Mouse (Mus musculus): ENCODE data around the gene Gopc. TPM values are rescaled to one million over a fixed set of nuclear protein-coding genes. Genes with fewer than 3 reads are reported as not detected.
A peak's percentile ranks its signal among the peaks of the same experiment; 100 is the strongest.

Gopc gene
- polyA plus RNA-seq, 1 experiment from 2014 or later, result 21.7 TPM

- under 1% methylated on average over 19 of the region's 19 CpGs for WGBS
- H3K36me3 ChIP-seq (ENCODE audit: control insufficient read depth, insufficient read depth, low read length), result no peaks in the 10 kb centered on the region
- no peaks in the 10 kb centered on the region for H3K27me3 ChIP-seq (ENCODE audit: control insufficient read depth, insufficient read depth, low read length)
- ATAC-seq (ENCODE audit: insufficient read depth, low FRiP score, low TSS enrichment) (peak; percentile 58), DNase-seq (ENCODE audit: low spot score) (peak; percentile 65)
- peak overlapping the region; percentile 87 for H3K4me2 ChIP-seq (ENCODE audit: low read depth)
- peak overlapping the region; percentile 89 for H3K9ac ChIP-seq (ENCODE audit: low read length)
- H3K9me3 ChIP-seq (ENCODE audit: control insufficient read depth, low read length), result no peaks in the 10 kb centered on the region
- H3K4me1 ChIP-seq (ENCODE audit: control insufficient read depth, insufficient read depth, low read length), result peaks cover 9% of the 10 kb centered on the region; the same call in 1 of the 2 replicates
- H3K27ac ChIP-seq (ENCODE audit: low read depth, low read length), result peak overlapping the region; percentile 88
- peak overlapping the region; percentile 81 for H3K4me3 ChIP-seq (ENCODE audit: low read depth, low read length)
Observed at GRCm38 (mm10) chr10:52381321-52381801, 563 bp downstream of the Gopc start.

- no peaks in the 10 kb centered on the region for H3K27me3 ChIP-seq (ENCODE audit: control insufficient read depth, insufficient read depth, low read length)
- H3K36me3 ChIP-seq (ENCODE audit: control insufficient read depth, insufficient read depth, low read length), result no peaks in the 10 kb centered on the region
- no peak overlapping the region for H3K27ac ChIP-seq (ENCODE audit: low read depth, low read length)
- 89% methylated on average over 2 of the region's 2 CpGs for WGBS
- DNase-seq (ENCODE audit: low spot score), result no peak
- H3K9me3 ChIP-seq (ENCODE audit: control insufficient read depth, low read length), result no peaks in the 10 kb centered on the region
- H3K4me2 ChIP-seq (ENCODE audit: low read depth), result no peak overlapping the region
- H3K4me3 ChIP-seq (ENCODE audit: low read depth, low read length), result no peak overlapping the region
- peaks cover 8% of the 10 kb centered on the region; the same call in 1 of the 2 replicates for H3K4me1 ChIP-seq (ENCODE audit: control insufficient read depth, insufficient read depth, low read length)
- no peak for ATAC-seq (ENCODE audit: insufficient read depth, low FRiP score, low TSS enrichment)
- no peak overlapping the region for H3K9ac ChIP-seq (ENCODE audit: low read length)
Observed at GRCm38 (mm10) chr10:52377813-52378212, 4.1 kb downstream of the Gopc start.

- no peak overlapping the region for H3K27ac ChIP-seq (ENCODE audit: low read depth, low read length)
Observed at GRCm38 (mm10) chr10:52376422-52376821, 5.5 kb downstream of the Gopc start.

GRCm38 (mm10) chr10:52374651-52375050 lies 7.3 kb downstream of the Gopc start:
- Histone ChIP-seq H3K4me2 (ENCODE audit: low read depth) (no peak overlapping the region), H3K27ac (ENCODE audit: low read depth, low read length) (no peak overlapping the region), H3K9ac (ENCODE audit: low read length) (no peak overlapping the region), H3K27me3 (ENCODE audit: control insufficient read depth, insufficient read depth, low read length) (no peaks in the 10 kb centered on the region), H3K36me3 (ENCODE audit: control insufficient read depth, insufficient read depth, low read length) (no peaks in the 10 kb centered on the region), H3K9me3 (ENCODE audit: control insufficient read depth, low read length) (no peaks in the 10 kb centered on the region), H3K4me1 (ENCODE audit: control insufficient read depth, insufficient read depth, low read length) (peaks cover 5% of the 10 kb centered on the region; the same call in 1 of the 2 replicates), H3K4me3 (ENCODE audit: low read depth, low read length) (no peak overlapping the region)
- no peak for DNase-seq (ENCODE audit: low spot score)
- no peak for ATAC-seq (ENCODE audit: insufficient read depth, low FRiP score, low TSS enrichment)

More at GRCm38 (mm10) chr10:52376422-52376821, 5.5 kb downstream of the Gopc start:
- Histone ChIP-seq H3K36me3 (ENCODE audit: control insufficient read depth, insufficient read depth, low read length) (no peaks in the 10 kb centered on the region), H3K4me3 (ENCODE audit: low read depth, low read length) (no peak overlapping the region), H3K9ac (ENCODE audit: low read length) (no peak overlapping the region), H3K4me2 (ENCODE audit: low read depth) (no peak overlapping the region), H3K27me3 (ENCODE audit: control insufficient read depth, insufficient read depth, low read length) (no peaks in the 10 kb centered on the region), H3K9me3 (ENCODE audit: control insufficient read depth, low read length) (no peaks in the 10 kb centered on the region), H3K4me1 (ENCODE audit: control insufficient read depth, insufficient read depth, low read length) (peaks cover 7% of the 10 kb centered on the region; the same call in 1 of the 2 replicates)
- ATAC-seq (ENCODE audit: insufficient read depth, low FRiP score, low TSS enrichment) (no peak), DNase-seq (ENCODE audit: low spot score) (no peak)
- 97% methylated on average over 2 of the region's 2 CpGs for WGBS

GRCm38 (mm10) chr10:52373834-52374233 lies 8.1 kb downstream of the Gopc start:
- Histone ChIP-seq H3K36me3 (ENCODE audit: control insufficient read depth, insufficient read depth, low read length) (no peaks in the 10 kb centered on the region), H3K27ac (ENCODE audit: low read depth, low read length) (no peak overlapping the region), H3K9me3 (ENCODE audit: control insufficient read depth, low read length) (no peaks in the 10 kb centered on the region), H3K27me3 (ENCODE audit: control insufficient read depth, insufficient read depth, low read length) (no peaks in the 10 kb centered on the region), H3K9ac (ENCODE audit: low read length) (no peak overlapping the region), H3K4me2 (ENCODE audit: low read depth) (no peak overlapping the region), H3K4me3 (ENCODE audit: low read depth, low read length) (no peak overlapping the region), H3K4me1 (ENCODE audit: control insufficient read depth, insufficient read depth, low read length) (no peaks in the 10 kb centered on the region)
- ATAC-seq (ENCODE audit: insufficient read depth, low FRiP score, low TSS enrichment), result no peak
- 85% methylated on average over 4 of the region's 4 CpGs for WGBS
- no peak for DNase-seq (ENCODE audit: low spot score)

GRCm38 (mm10) chr10:52368376-52368775 lies 13.5 kb downstream of the Gopc start:
- Histone ChIP-seq H3K4me3 (ENCODE audit: low read depth, low read length) (no peak overlapping the region), H3K9ac (ENCODE audit: low read length) (no peak overlapping the region), H3K4me1 (ENCODE audit: control insufficient read depth, insufficient read depth, low read length) (no peaks in the 10 kb centered on the region), H3K4me2 (ENCODE audit: low read depth) (no peak overlapping the region), H3K27me3 (ENCODE audit: control insufficient read depth, insufficient read depth, low read length) (no peaks in the 10 kb centered on the region), H3K9me3 (ENCODE audit: control insufficient read depth, low read length) (no peaks in the 10 kb centered on the region), H3K27ac (ENCODE audit: low read depth, low read length) (no peak overlapping the region), H3K36me3 (ENCODE audit: control insufficient read depth, insufficient read depth, low read length) (no peaks in the 10 kb centered on the region)
- DNase-seq (ENCODE audit: low spot score) (no peak), ATAC-seq (ENCODE audit: insufficient read depth, low FRiP score, low TSS enrichment) (no peak)
- 92% methylated on average over 4 of the region's 4 CpGs for WGBS

GRCm38 (mm10) chr10:52360862-52361609 lies 20.9 kb downstream of the Gopc start:
- no peak for DNase-seq (ENCODE audit: low spot score)
- H3K9ac ChIP-seq (ENCODE audit: low read length), result no peak overlapping the region
- no peaks in the 10 kb centered on the region for H3K4me1 ChIP-seq (ENCODE audit: control insufficient read depth, insufficient read depth, low read length)
- H3K9me3 ChIP-seq (ENCODE audit: control insufficient read depth, low read length), result no peaks in the 10 kb centered on the region
- 91% methylated on average over 9 of the region's 9 CpGs for WGBS
- ATAC-seq (ENCODE audit: insufficient read depth, low FRiP score, low TSS enrichment), result no peak
- H3K36me3 ChIP-seq (ENCODE audit: control insufficient read depth, insufficient read depth, low read length), result no peaks in the 10 kb centered on the region
- no peaks in the 10 kb centered on the region for H3K27me3 ChIP-seq (ENCODE audit: control insufficient read depth, insufficient read depth, low read length)
- H3K27ac ChIP-seq (ENCODE audit: low read depth, low read length), result no peak overlapping the region
- no peak overlapping the region for H3K4me3 ChIP-seq (ENCODE audit: low read depth, low read length)
- H3K4me2 ChIP-seq (ENCODE audit: low read depth), result no peak overlapping the region

- Histone ChIP-seq H3K9me3 (ENCODE audit: control insufficient read depth, low read length) (no peaks in the 10 kb centered on the region), H3K4me3 (ENCODE audit: low read depth, low read length) (no peak overlapping the region), H3K4me1 (ENCODE audit: control insufficient read depth, insufficient read depth, low read length) (no peaks in the 10 kb centered on the region), H3K36me3 (ENCODE audit: control insufficient read depth, insufficient read depth, low read length) (no peaks in the 10 kb centered on the region), H3K27ac (ENCODE audit: low read depth, low read length) (no peak overlapping the region), H3K27me3 (ENCODE audit: control insufficient read depth, insufficient read depth, low read length) (no peaks in the 10 kb centered on the region), H3K9ac (ENCODE audit: low read length) (no peak overlapping the region), H3K4me2 (ENCODE audit: low read depth) (no peak overlapping the region)
- DNase-seq (ENCODE audit: low spot score) (no peak), ATAC-seq (ENCODE audit: insufficient read depth, low FRiP score, low TSS enrichment) (no peak)
- WGBS, result 94% methylated on average over 4 of the region's 4 CpGs
Observed at GRCm38 (mm10) chr10:52360241-52360735, 21.6 kb downstream of the Gopc start.

GRCm38 (mm10) chr10:52358467-52358866 lies 23.5 kb downstream of the Gopc start, which contains the start of gene Gm26741:
Gm26741 (plus strand) TSS chr10:52358767.
- ATAC-seq (ENCODE audit: insufficient read depth, low FRiP score, low TSS enrichment) (no peak), DNase-seq (ENCODE audit: low spot score) (no peak)
- 82% methylated on average over 2 of the region's 2 CpGs for WGBS
- H3K4me1 ChIP-seq (ENCODE audit: control insufficient read depth, insufficient read depth, low read length), result no peaks in the 10 kb centered on the region
- H3K27ac ChIP-seq (ENCODE audit: low read depth, low read length), result no peak within 1 kb of the TSS
- H3K27me3 ChIP-seq (ENCODE audit: control insufficient read depth, insufficient read depth, low read length), result no peaks in the 10 kb centered on the region
- H3K9ac ChIP-seq (ENCODE audit: low read length), result no peak within 1 kb of the TSS
- no peaks in the 10 kb centered on the region for H3K36me3 ChIP-seq (ENCODE audit: control insufficient read depth, insufficient read depth, low read length)
- no peak within 1 kb of the TSS for H3K4me2 ChIP-seq (ENCODE audit: low read depth)
- no peak within 1 kb of the TSS for H3K4me3 ChIP-seq (ENCODE audit: low read depth, low read length)
- H3K9me3 ChIP-seq (ENCODE audit: control insufficient read depth, low read length), result no peaks in the 10 kb centered on the region
